Mouse (Mus musculus) kidney, adult 2 months (tissue): ENCODE results near the gene Xkr8.

Experiments used
- CTCF ChIP-seq: fragments of 200-500 bp; conservative IDR thresholded peaks from 2 replicates; pipeline ENCODE4 v1.5.1; 2011; ENCODE audit warnings: low read depth, mild to moderate bottlenecking, control low read depth, low read length, moderate library complexity, mixed read lengths; ENCODE audit not compliant: insufficient read depth, insufficient read length
- POLR2A ChIP-seq: fragments of 200-500 bp; IDR thresholded peaks from one replicate; pipeline ENCODE4 v1.6.1; 2011; ENCODE audit warnings: low read depth, low read length, control low read depth

- TF ChIP-seq CTCF (no peak), POLR2A (no peak)
Observed at GRCm38 (mm10) chr4:132702076-132702475, 30.3 kb downstream of the Xkr8 start.
